Mouse (Mus musculus) thymus, adult 2 months (tissue): ENCODE data around the gene Atg7.

Experiments
- CTCF ChIP-seq: fragments of 200-500 bp; IDR thresholded peaks from 2 replicates; pipeline ENCODE4 v1.5.1; 2012; ENCODE audit warnings: mild to moderate bottlenecking, control low read depth, low read length, moderate library complexity, borderline replicate concordance; ENCODE audit not compliant: control insufficient read depth, poor library complexity, insufficient read depth; ENCODE audit errors: extremely low read depth
- POLR2A ChIP-seq: fragments of 200-500 bp; IDR thresholded peaks from 2 replicates; pipeline ENCODE4 v1.6.1; 2012; ENCODE audit warnings: mild to moderate bottlenecking, low read length, control low read depth, moderate library complexity; ENCODE audit not compliant: control insufficient read depth, poor library complexity, insufficient read depth; ENCODE audit errors: extremely low read depth

GRCm38 (mm10) chr6:114746439-114746974, 103.6 kb downstream of the Atg7 start:
- TF ChIP-seq CTCF, result no peak
- no peak for TF ChIP-seq POLR2A
